Mouse (Mus musculus): ENCODE measurements around the gene Il10rb. TPM values are rescaled to one million over a fixed set of nuclear protein-coding genes. Genes with fewer than 3 reads are reported as not detected.

The Il10rb gene
- polyA plus RNA-seq, 1 experiment from 2014 or later: 33.6 TPM

DNA sequence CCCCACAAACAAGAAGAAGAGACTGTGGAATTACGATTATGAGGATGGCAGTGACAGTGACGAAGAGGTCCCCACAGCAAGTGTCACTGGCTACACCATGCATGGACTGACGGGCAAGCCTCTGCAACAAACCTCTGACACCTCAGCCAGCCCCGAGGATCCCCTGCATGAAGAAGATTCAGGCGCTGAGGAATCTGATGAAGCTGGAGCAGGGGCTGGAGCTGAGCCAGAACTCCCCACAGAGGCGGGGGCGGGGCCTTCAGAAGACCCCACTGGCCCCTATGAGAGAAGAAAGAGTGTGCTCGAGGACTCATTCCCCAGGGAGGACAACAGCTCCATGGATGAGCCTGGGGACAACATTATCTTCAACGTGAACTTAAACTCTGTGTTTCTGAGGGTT lies 2.2 kb upstream of the Il10rb start:
- no peak overlapping the region for H3K4me2 ChIP-seq (ENCODE audit: low read depth, low read length)
- ATAC-seq (ENCODE audit: low read depth): no peak
- H3K4me1 ChIP-seq (ENCODE audit: control insufficient read depth, low read depth, low read length): peaks cover 37% of the 10 kb centered on the region
- H3K27ac ChIP-seq (ENCODE audit: low read length): no peak overlapping the region
- WGBS (ENCODE audit: insufficient replicate concordance): 79% methylated on average over 9 of the region's 9 CpGs
- H3K9ac ChIP-seq (ENCODE audit: low read depth, low read length): no peak overlapping the region
- no peaks in the 10 kb centered on the region for H3K27me3 ChIP-seq (ENCODE audit: control insufficient read depth, insufficient read depth, low read depth, low read length)
- no peak overlapping the region for H3K4me3 ChIP-seq (ENCODE audit: low read depth, low read length)
- H3K9me3 ChIP-seq (replicated peaks; ENCODE audit: control insufficient read depth, low read length): no peaks in the 10 kb centered on the region
- peaks cover 35% of the 10 kb centered on the region for H3K36me3 ChIP-seq (ENCODE audit: control insufficient read depth, insufficient read depth)

DNA sequence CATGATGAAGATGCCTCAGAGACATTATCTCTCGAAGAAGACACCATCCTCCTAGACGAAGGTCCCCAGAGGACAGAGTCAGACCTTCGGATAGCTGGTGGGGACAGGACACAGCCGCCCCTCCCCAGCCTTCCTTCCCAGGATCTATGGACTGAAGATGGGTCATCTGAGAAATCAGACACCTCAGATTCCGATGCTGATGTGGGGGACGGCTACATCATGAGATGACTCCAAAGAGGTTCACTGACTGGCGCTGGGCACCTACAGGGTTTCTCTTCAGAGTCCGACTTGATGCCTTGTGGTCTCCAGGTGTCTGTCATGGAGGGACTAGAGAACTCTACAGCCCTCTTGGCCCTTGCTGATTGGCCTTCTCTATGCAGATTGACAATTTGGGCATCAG lies 1.8 kb upstream of the Il10rb start:
- H3K4me1 ChIP-seq (ENCODE audit: control insufficient read depth, low read depth, low read length): peaks cover 41% of the 10 kb centered on the region
- H3K27me3 ChIP-seq (ENCODE audit: control insufficient read depth, insufficient read depth, low read depth, low read length): no peaks in the 10 kb centered on the region
- no peak overlapping the region for H3K27ac ChIP-seq (ENCODE audit: low read length)
- no peak overlapping the region for H3K4me2 ChIP-seq (ENCODE audit: low read depth, low read length)
- H3K36me3 ChIP-seq (ENCODE audit: control insufficient read depth, insufficient read depth): peaks cover 35% of the 10 kb centered on the region
- no peaks in the 10 kb centered on the region for H3K9me3 ChIP-seq (replicated peaks; ENCODE audit: control insufficient read depth, low read length)
- ATAC-seq (ENCODE audit: low read depth): no peak
- H3K4me3 ChIP-seq (ENCODE audit: low read depth, low read length): no peak overlapping the region
- 89% methylated on average over 8 of the region's 8 CpGs for WGBS (ENCODE audit: insufficient replicate concordance)
- H3K9ac ChIP-seq (ENCODE audit: low read depth, low read length): no peak overlapping the region

GRCm38 (mm10) chr16:91404828-91405577 lies 961 bp upstream of the Il10rb start:
- H3K4me3 ChIP-seq (ENCODE audit: low read depth, low read length): no peak overlapping the region
- ATAC-seq (ENCODE audit: low read depth): no peak
- H3K9ac ChIP-seq (ENCODE audit: low read depth, low read length): no peak overlapping the region
- peak overlapping the region; percentile 79; the same call in 1 of the 2 replicates for H3K4me2 ChIP-seq (ENCODE audit: low read depth, low read length)
- WGBS (ENCODE audit: insufficient replicate concordance): 67% methylated on average over 10 of the region's 10 CpGs
- H3K27me3 ChIP-seq (ENCODE audit: control insufficient read depth, insufficient read depth, low read depth, low read length): no peaks in the 10 kb centered on the region
- H3K4me1 ChIP-seq (ENCODE audit: control insufficient read depth, low read depth, low read length): peaks cover 42% of the 10 kb centered on the region
- 0 out of 2 replicates have a peak overlapping the region, but pooled peaks have one; percentile 22 for H3K27ac ChIP-seq (ENCODE audit: low read length)
- peaks cover 35% of the 10 kb centered on the region for H3K36me3 ChIP-seq (ENCODE audit: control insufficient read depth, insufficient read depth)
- H3K9me3 ChIP-seq (replicated peaks; ENCODE audit: control insufficient read depth, low read length): no peaks in the 10 kb centered on the region

- no peaks in the 10 kb centered on the region for H3K27me3 ChIP-seq (ENCODE audit: control insufficient read depth, insufficient read depth, low read depth, low read length)
- H3K27ac ChIP-seq (ENCODE audit: low read length): peak overlapping the region; percentile 93
- no peaks in the 10 kb centered on the region for H3K9me3 ChIP-seq (replicated peaks; ENCODE audit: control insufficient read depth, low read length)
- H3K9ac ChIP-seq (ENCODE audit: low read depth, low read length): peak overlapping the region; percentile 97
- peak overlapping the region; percentile 85 for H3K4me3 ChIP-seq (ENCODE audit: low read depth, low read length)
- H3K4me1 ChIP-seq (ENCODE audit: control insufficient read depth, low read depth, low read length): peaks cover 42% of the 10 kb centered on the region
- ATAC-seq (ENCODE audit: low read depth): peak; percentile 59
- H3K36me3 ChIP-seq (ENCODE audit: control insufficient read depth, insufficient read depth): peaks cover 24% of the 10 kb centered on the region
- WGBS (ENCODE audit: insufficient replicate concordance): under 1% methylated on average over 13 of the region's 13 CpGs
- H3K4me2 ChIP-seq (ENCODE audit: low read depth, low read length): peak overlapping the region; percentile 79
Observed at GRCm38 (mm10) chr16:91406585-91407220, 739 bp downstream of the Il10rb start.

DNA sequence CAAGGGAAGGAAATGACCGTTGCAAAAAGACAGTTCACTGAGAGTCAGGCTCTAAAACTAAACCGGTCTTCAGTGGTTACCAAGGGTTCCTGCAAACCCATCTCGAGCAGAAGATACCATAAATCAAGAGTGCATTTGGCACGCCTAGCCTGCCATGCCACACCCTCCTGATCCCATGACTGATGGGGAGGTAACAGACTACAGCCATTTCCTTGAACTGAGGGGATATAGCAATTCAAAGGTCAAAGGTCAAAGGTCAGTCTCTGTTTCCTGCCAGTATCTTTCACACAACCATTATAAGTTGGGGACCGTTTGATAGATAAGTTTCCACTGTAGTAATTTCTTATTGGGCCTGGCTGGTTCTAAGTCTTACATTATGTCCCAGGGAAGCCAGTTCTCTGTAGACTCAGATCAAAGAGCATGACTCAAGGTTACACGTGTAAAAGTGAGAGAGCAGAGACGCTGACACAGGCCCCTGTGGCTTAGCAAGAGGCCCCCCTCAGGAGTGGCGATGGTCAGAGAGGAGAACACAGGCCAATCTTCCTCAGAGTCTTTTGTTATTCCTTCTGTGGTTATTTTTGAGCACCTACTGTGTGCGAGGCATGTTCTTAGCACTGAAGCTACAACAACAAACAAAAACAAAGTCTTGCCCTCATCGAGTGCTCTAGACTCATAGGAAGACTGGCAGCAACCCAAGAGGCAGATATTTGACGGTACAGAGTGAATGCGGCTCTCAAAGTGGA lies 7.3 kb downstream of the Il10rb start:
- H3K9ac ChIP-seq (ENCODE audit: low read depth, low read length): no peak overlapping the region
- H3K4me3 ChIP-seq (ENCODE audit: low read depth, low read length): no peak overlapping the region
- H3K36me3 ChIP-seq (ENCODE audit: control insufficient read depth, insufficient read depth): peaks cover 23% of the 10 kb centered on the region
- H3K27me3 ChIP-seq (ENCODE audit: control insufficient read depth, insufficient read depth, low read depth, low read length): no peaks in the 10 kb centered on the region
- no peak overlapping the region for H3K4me2 ChIP-seq (ENCODE audit: low read depth, low read length)
- peaks cover 38% of the 10 kb centered on the region for H3K4me1 ChIP-seq (ENCODE audit: control insufficient read depth, low read depth, low read length)
- 42% methylated on average over 12 of the region's 12 CpGs for WGBS (ENCODE audit: insufficient replicate concordance)
- peak overlapping the region; percentile 18 for H3K27ac ChIP-seq (ENCODE audit: low read length)
- peak; percentile 52 for ATAC-seq (ENCODE audit: low read depth)
- no peaks in the 10 kb centered on the region for H3K9me3 ChIP-seq (replicated peaks; ENCODE audit: control insufficient read depth, low read length)

- no peaks in the 10 kb centered on the region for H3K27me3 ChIP-seq (ENCODE audit: control insufficient read depth, insufficient read depth, low read depth, low read length)
- H3K4me2 ChIP-seq (ENCODE audit: low read depth, low read length): no peak overlapping the region
- no peak overlapping the region for H3K4me3 ChIP-seq (ENCODE audit: low read depth, low read length)
- no peak; the same call in 1 of the 2 replicates for ATAC-seq (ENCODE audit: low read depth)
- WGBS (ENCODE audit: insufficient replicate concordance): 66% methylated on average over 9 of the region's 9 CpGs
- peaks cover 24% of the 10 kb centered on the region for H3K4me1 ChIP-seq (ENCODE audit: control insufficient read depth, low read depth, low read length)
- peaks cover 35% of the 10 kb centered on the region for H3K36me3 ChIP-seq (ENCODE audit: control insufficient read depth, insufficient read depth)
- peak overlapping the region; percentile 54 for H3K27ac ChIP-seq (ENCODE audit: low read length)
- H3K9ac ChIP-seq (ENCODE audit: low read depth, low read length): no peak overlapping the region
- no peaks in the 10 kb centered on the region for H3K9me3 ChIP-seq (replicated peaks; ENCODE audit: control insufficient read depth, low read length)
Observed at GRCm38 (mm10) chr16:91415391-91416189, 9.6 kb downstream of the Il10rb start.

DNA sequence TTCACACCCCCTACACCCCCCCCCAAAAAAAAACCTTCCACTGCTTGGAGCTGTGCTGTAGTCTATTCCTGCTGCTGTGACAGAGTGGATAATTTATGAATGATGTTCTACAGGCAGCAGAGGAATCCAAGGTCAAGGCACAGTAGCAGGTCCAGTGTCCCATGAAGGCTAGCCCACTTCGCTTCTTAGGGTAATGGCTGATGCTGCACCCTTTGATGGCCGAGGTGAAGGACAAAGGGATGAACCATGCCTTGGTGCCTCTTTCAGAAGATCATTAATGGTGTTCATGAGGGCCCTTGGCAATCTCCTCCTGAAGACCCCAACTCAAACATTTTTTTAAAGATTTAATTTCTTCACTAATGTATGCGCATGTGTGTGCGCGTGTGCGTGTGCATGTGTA lies 10.4 kb downstream of the Il10rb start:
- peak overlapping the region; percentile 37; the same call in 1 of the 2 replicates for H3K4me2 ChIP-seq (ENCODE audit: low read depth, low read length)
- peaks cover 24% of the 10 kb centered on the region for H3K4me1 ChIP-seq (ENCODE audit: control insufficient read depth, low read depth, low read length)
- no peaks in the 10 kb centered on the region for H3K27me3 ChIP-seq (ENCODE audit: control insufficient read depth, insufficient read depth, low read depth, low read length)
- no peak for ATAC-seq (ENCODE audit: low read depth)
- peaks cover 38% of the 10 kb centered on the region for H3K36me3 ChIP-seq (ENCODE audit: control insufficient read depth, insufficient read depth)
- H3K4me3 ChIP-seq (ENCODE audit: low read depth, low read length): no peak overlapping the region
- WGBS (ENCODE audit: insufficient replicate concordance): 94% methylated on average over 6 of the region's 6 CpGs
- peak overlapping the region; percentile 43 for H3K27ac ChIP-seq (ENCODE audit: low read length)
- H3K9ac ChIP-seq (ENCODE audit: low read depth, low read length): no peak overlapping the region
- no peaks in the 10 kb centered on the region for H3K9me3 ChIP-seq (replicated peaks; ENCODE audit: control insufficient read depth, low read length)

GRCm38 (mm10) chr16:91416938-91417337 lies 11.0 kb downstream of the Il10rb start:
- Histone ChIP-seq H3K4me3 (ENCODE audit: low read depth, low read length) (no peak overlapping the region), H3K4me1 (ENCODE audit: control insufficient read depth, low read depth, low read length) (peaks cover 24% of the 10 kb centered on the region), H3K9ac (ENCODE audit: low read depth, low read length) (peak overlapping the region; percentile 29; the same call in 1 of the 2 replicates), H3K9me3 (replicated peaks; ENCODE audit: control insufficient read depth, low read length) (no peaks in the 10 kb centered on the region), H3K27me3 (ENCODE audit: control insufficient read depth, insufficient read depth, low read depth, low read length) (no peaks in the 10 kb centered on the region), H3K27ac (ENCODE audit: low read length) (peak overlapping the region; percentile 43), H3K36me3 (ENCODE audit: control insufficient read depth, insufficient read depth) (peaks cover 42% of the 10 kb centered on the region), H3K4me2 (ENCODE audit: low read depth, low read length) (peak overlapping the region; percentile 37)
- peak; percentile 79 for ATAC-seq (ENCODE audit: low read depth)
- WGBS (ENCODE audit: insufficient replicate concordance): 35% methylated on average over 7 of the region's 7 CpGs

Measured in liver, embryonic 16.5 days (tissue).